Mouse (Mus musculus): ENCODE measurements at regions not wholly inside any gene's neighbourhood (a gene's known extent, or its start where the extent isn't known, plus 50 kb on each side); places are given as distances from the start of the nearest gene placed in this dataset.

GRCm38 (mm10) chr15:36921384-36921783, 86.2 kb downstream of the Zfp706 start:
- Histone ChIP-seq H3K27ac (ENCODE audit: control insufficient read depth, insufficient read depth, low read length) (no peak overlapping the region), H3K4me1 (replicated peaks; ENCODE audit: control insufficient read depth, insufficient read depth, low read length) (no peaks in the 10 kb centered on the region), H3K4me3 (ENCODE audit: control insufficient read depth, insufficient read depth, low read length) (no peak overlapping the region), H3K27me3 (ENCODE audit: control insufficient read depth, insufficient read depth, low read length) (no peaks in the 10 kb centered on the region), H3K36me3 (ENCODE audit: control insufficient read depth, insufficient read depth, low read length) (no peaks in the 10 kb centered on the region)
- DNase-seq = no peak
- TF ChIP-seq POLR2A (IDR thresholded peaks at IDR 0.05; ENCODE audit: control insufficient read depth, extremely low read depth, insufficient read depth, low read length, poor library complexity) (no peak), CTCF (IDR thresholded peaks at IDR 0.05; ENCODE audit: borderline replicate concordance, control insufficient read depth, extremely low read depth, insufficient read depth, low read length, poor library complexity) (no peak)
- WGBS = 59% methylated on average over 3 of the region's 3 CpGs

- Histone ChIP-seq H3K4me1 (replicated peaks; ENCODE audit: control insufficient read depth, insufficient read depth, low read length) (no peaks in the 10 kb centered on the region), H3K27me3 (ENCODE audit: control insufficient read depth, insufficient read depth, low read length) (no peaks in the 10 kb centered on the region)
- no peak for DNase-seq
Measured at GRCm38 (mm10) chr15:36920886-36921285, 86.7 kb downstream of the Zfp706 start.

GRCm38 (mm10) chr15:36919704-36920103, 87.9 kb downstream of the Zfp706 start:
- no peak overlapping the region for H3K27ac ChIP-seq (ENCODE audit: control insufficient read depth, insufficient read depth, low read length)
- H3K36me3 ChIP-seq (ENCODE audit: control insufficient read depth, insufficient read depth, low read length) = no peaks in the 10 kb centered on the region
- 97% methylated on average over 5 of the region's 5 CpGs for WGBS
- H3K4me3 ChIP-seq (ENCODE audit: control insufficient read depth, insufficient read depth, low read length) = no peak overlapping the region
- H3K4me1 ChIP-seq (replicated peaks; ENCODE audit: control insufficient read depth, insufficient read depth, low read length) = no peaks in the 10 kb centered on the region
- no peak for DNase-seq
- H3K27me3 ChIP-seq (ENCODE audit: control insufficient read depth, insufficient read depth, low read length) = no peaks in the 10 kb centered on the region
- no peak for TF ChIP-seq POLR2A (IDR thresholded peaks at IDR 0.05; ENCODE audit: control insufficient read depth, extremely low read depth, insufficient read depth, low read length, poor library complexity)

More at GRCm38 (mm10) chr15:36920886-36921285, 86.7 kb downstream of the Zfp706 start:
- H3K27ac ChIP-seq (ENCODE audit: control insufficient read depth, insufficient read depth, low read length) = no peak overlapping the region
- TF ChIP-seq CTCF (IDR thresholded peaks at IDR 0.05; ENCODE audit: borderline replicate concordance, control insufficient read depth, extremely low read depth, insufficient read depth, low read length, poor library complexity) (no peak), POLR2A (IDR thresholded peaks at IDR 0.05; ENCODE audit: control insufficient read depth, extremely low read depth, insufficient read depth, low read length, poor library complexity) (no peak)
- no peaks in the 10 kb centered on the region for H3K36me3 ChIP-seq (ENCODE audit: control insufficient read depth, insufficient read depth, low read length)
- H3K4me3 ChIP-seq (ENCODE audit: control insufficient read depth, insufficient read depth, low read length) = no peak overlapping the region

DNA sequence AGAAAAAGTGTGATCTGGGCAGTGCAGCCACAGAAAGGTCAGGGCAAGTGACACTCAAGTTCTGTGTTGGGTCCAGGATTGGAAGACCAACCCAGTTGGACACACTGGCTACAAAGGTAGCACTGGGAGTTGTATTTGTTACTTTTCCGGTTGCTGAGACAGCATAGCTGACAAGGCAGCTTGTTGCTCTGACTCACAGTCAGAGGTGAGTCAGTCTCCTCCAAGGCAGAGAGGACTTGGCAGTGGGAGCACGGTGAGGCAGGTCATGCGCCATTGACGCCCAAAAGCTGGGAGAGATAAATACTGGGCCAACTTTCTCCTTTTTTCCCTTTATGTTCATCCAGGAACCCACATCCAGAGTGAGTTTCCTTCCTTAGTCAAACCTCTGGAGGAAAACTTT, 88.4 kb downstream of the Zfp706 start:
- no peak for TF ChIP-seq CTCF (IDR thresholded peaks at IDR 0.05; ENCODE audit: borderline replicate concordance, control insufficient read depth, extremely low read depth, insufficient read depth, low read length, poor library complexity)
- DNase-seq = no peak
- Histone ChIP-seq H3K4me3 (ENCODE audit: control insufficient read depth, insufficient read depth, low read length) (no peak overlapping the region), H3K4me1 (replicated peaks; ENCODE audit: control insufficient read depth, insufficient read depth, low read length) (no peaks in the 10 kb centered on the region), H3K27ac (ENCODE audit: control insufficient read depth, insufficient read depth, low read length) (no peak overlapping the region), H3K27me3 (ENCODE audit: control insufficient read depth, insufficient read depth, low read length) (no peaks in the 10 kb centered on the region), H3K36me3 (ENCODE audit: control insufficient read depth, insufficient read depth, low read length) (no peaks in the 10 kb centered on the region)
- 98% methylated on average over 4 of the region's 4 CpGs for WGBS

DNA sequence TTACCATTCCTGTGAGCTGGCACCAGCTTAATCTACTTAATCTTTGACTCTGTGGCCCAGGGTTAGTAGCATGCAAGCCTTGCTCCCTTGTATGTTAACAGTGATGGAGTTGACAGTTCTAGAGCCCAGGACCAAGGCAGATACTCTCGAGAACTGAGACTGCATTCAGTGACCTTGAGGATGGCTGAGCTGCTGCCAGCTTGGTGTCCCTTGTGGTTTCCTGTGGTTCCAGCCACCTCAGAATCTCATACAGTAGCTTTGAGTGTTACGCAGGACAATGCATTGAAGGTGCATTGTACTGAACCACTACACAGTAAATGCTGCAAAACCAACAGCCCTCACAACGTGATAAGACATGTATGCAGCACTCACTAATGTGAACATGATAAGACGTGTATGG, 90.6 kb downstream of the Zfp706 start:
- TF ChIP-seq POLR2A (IDR thresholded peaks at IDR 0.05; ENCODE audit: control insufficient read depth, extremely low read depth, insufficient read depth, low read length, poor library complexity) (no peak), CTCF (IDR thresholded peaks at IDR 0.05; ENCODE audit: borderline replicate concordance, control insufficient read depth, extremely low read depth, insufficient read depth, low read length, poor library complexity) (no peak)
- no peak overlapping the region for H3K27ac ChIP-seq (ENCODE audit: control insufficient read depth, insufficient read depth, low read length)
- H3K27me3 ChIP-seq (ENCODE audit: control insufficient read depth, insufficient read depth, low read length) = no peaks in the 10 kb centered on the region
- no peaks in the 10 kb centered on the region for H3K36me3 ChIP-seq (ENCODE audit: control insufficient read depth, insufficient read depth, low read length)
- H3K4me3 ChIP-seq (ENCODE audit: control insufficient read depth, insufficient read depth, low read length) = no peak overlapping the region
- DNase-seq = no peak
- H3K4me1 ChIP-seq (replicated peaks; ENCODE audit: control insufficient read depth, insufficient read depth, low read length) = no peaks in the 10 kb centered on the region
- WGBS = 58% methylated on average over 4 of the region's 4 CpGs

DNA sequence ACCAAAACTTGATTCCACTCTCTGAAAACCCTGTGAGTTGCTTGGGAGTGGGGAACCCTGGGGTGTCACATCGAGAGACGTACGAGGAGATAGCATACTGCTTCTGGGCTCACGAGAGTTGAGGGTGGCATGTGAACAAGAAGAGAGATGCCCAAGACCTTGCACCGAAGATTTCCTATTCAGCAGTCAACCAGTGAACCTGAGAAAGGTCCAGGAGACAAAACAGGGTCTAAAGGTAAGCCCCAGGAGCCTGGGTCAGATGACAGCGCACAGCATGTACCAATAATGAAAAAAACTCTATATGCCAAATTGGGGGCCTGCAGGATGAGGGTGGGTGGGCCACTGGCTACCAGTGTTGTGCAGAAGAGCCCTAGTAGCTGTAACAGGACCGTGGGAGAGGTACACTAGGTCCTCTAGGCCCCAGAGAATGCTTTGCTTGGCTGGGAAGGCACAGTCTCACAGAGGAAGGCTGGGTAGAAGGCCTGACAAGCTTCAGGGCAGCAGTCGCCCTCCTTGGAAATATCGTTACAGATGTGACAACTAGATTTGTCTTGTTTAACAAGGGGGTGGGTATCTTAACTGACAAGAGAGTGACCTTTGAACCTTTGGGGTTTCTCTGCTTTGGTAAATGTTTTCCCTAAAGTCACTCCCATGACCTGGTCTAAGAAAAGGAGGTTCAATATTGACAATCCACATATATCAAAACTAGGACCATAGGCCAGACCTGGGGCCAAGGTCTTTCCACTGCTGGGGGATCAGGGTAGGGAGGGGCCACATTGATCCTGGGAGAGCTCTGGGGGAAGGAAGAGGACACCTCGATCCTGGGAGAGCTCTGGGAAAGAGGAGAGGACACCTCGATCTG, 93.1 kb downstream of the Zfp706 start:
- no peak for DNase-seq
- Histone ChIP-seq H3K27ac (ENCODE audit: control insufficient read depth, insufficient read depth, low read length) (no peak overlapping the region), H3K4me3 (ENCODE audit: control insufficient read depth, insufficient read depth, low read length) (no peak overlapping the region), H3K4me1 (replicated peaks; ENCODE audit: control insufficient read depth, insufficient read depth, low read length) (no peaks in the 10 kb centered on the region), H3K36me3 (ENCODE audit: control insufficient read depth, insufficient read depth, low read length) (no peaks in the 10 kb centered on the region), H3K27me3 (ENCODE audit: control insufficient read depth, insufficient read depth, low read length) (no peaks in the 10 kb centered on the region)
- no peak for TF ChIP-seq POLR2A (IDR thresholded peaks at IDR 0.05; ENCODE audit: control insufficient read depth, extremely low read depth, insufficient read depth, low read length, poor library complexity)
- TF ChIP-seq CTCF (IDR thresholded peaks at IDR 0.05; ENCODE audit: borderline replicate concordance, control insufficient read depth, extremely low read depth, insufficient read depth, low read length, poor library complexity) = no peak
- WGBS = 92% methylated on average over 11 of the region's 11 CpGs

GRCm38 (mm10) chr15:36913308-36913707, 94.3 kb downstream of the Zfp706 start:
- TF ChIP-seq POLR2A (IDR thresholded peaks at IDR 0.05; ENCODE audit: control insufficient read depth, extremely low read depth, insufficient read depth, low read length, poor library complexity) = no peak
- TF ChIP-seq CTCF (IDR thresholded peaks at IDR 0.05; ENCODE audit: borderline replicate concordance, control insufficient read depth, extremely low read depth, insufficient read depth, low read length, poor library complexity) = no peak
- 94% methylated on average over 7 of the region's 7 CpGs for WGBS
- H3K27ac ChIP-seq (ENCODE audit: control insufficient read depth, insufficient read depth, low read length) = no peak overlapping the region
- H3K27me3 ChIP-seq (ENCODE audit: control insufficient read depth, insufficient read depth, low read length) = no peaks in the 10 kb centered on the region
- no peaks in the 10 kb centered on the region for H3K36me3 ChIP-seq (ENCODE audit: control insufficient read depth, insufficient read depth, low read length)
- no peak overlapping the region for H3K4me3 ChIP-seq (ENCODE audit: control insufficient read depth, insufficient read depth, low read length)
- no peaks in the 10 kb centered on the region for H3K4me1 ChIP-seq (replicated peaks; ENCODE audit: control insufficient read depth, insufficient read depth, low read length)
- no peak for DNase-seq

Data from thymus, adult 2 months (tissue).